Mouse (Mus musculus) cortical plate, adult 2 months (tissue): ENCODE data around the gene Ccdc148.

ENCODE experiments used
- CTCF ChIP-seq: fragments of 200-500 bp; IDR thresholded peaks from 2 replicates; pipeline ENCODE4 v1.5.1; 2011; ENCODE audit warnings: mild to moderate bottlenecking, control low read depth, low read length; ENCODE audit not compliant: insufficient read depth; ENCODE audit errors: extremely low read depth
- POLR2A ChIP-seq: fragments of 200-500 bp; IDR thresholded peaks from 2 replicates; pipeline ENCODE4 v1.6.1; 2011; ENCODE audit warnings: mild to moderate bottlenecking, low read length, control low read depth; ENCODE audit not compliant: insufficient read depth; ENCODE audit errors: extremely low read depth

- TF ChIP-seq CTCF, result no peak
- no peak for TF ChIP-seq POLR2A
Observed at GRCm38 (mm10) chr2:58912339-58912738, 248.1 kb downstream of the Ccdc148 start.
